Mouse (Mus musculus): ENCODE results near the gene Celsr1. TPM values are rescaled to one million over a fixed set of nuclear protein-coding genes. Genes with fewer than 3 reads are reported as not detected.

Celsr1 gene
- polyA plus RNA-seq, 1 experiment from 2014 or later, result 2.0 TPM

GRCm38 (mm10) chr15:85899396-85899795 lies 134.2 kb downstream of the Celsr1 start:
- Histone ChIP-seq H3K36me3 (ENCODE audit: control insufficient read depth, insufficient read depth, low read length) (peaks cover 20% of the 10 kb centered on the region), H3K9ac (ENCODE audit: low read length) (no peak overlapping the region), H3K27me3 (ENCODE audit: control insufficient read depth, insufficient read depth, low read length) (no peaks in the 10 kb centered on the region), H3K9me3 (ENCODE audit: control insufficient read depth, low read length) (no peaks in the 10 kb centered on the region), H3K27ac (replicated peaks) (no peak overlapping the region), H3K4me1 (replicated peaks; ENCODE audit: control insufficient read depth, insufficient read depth) (no peaks in the 10 kb centered on the region), H3K4me2 (replicated peaks; ENCODE audit: low read depth) (no peak overlapping the region), H3K4me3 (ENCODE audit: low read depth, low read length) (no peak overlapping the region)
- ATAC-seq (ENCODE audit: low FRiP score, low TSS enrichment), result no peak
- no peak for TF ChIP-seq CTCF (IDR thresholded peaks at IDR 0.05; ENCODE audit: low read depth)
- no peak for TF ChIP-seq EP300 (optimal IDR thresholded peaks at IDR 0.05)
- WGBS, result 65% methylated on average over 6 of the region's 6 CpGs
- DNase-seq (ENCODE audit: low spot score), result no peak

GRCm38 (mm10) chr15:85897113-85897512 lies 136.5 kb downstream of the Celsr1 start:
- WGBS, result 76% methylated on average over 10 of the region's 10 CpGs
- Histone ChIP-seq H3K4me2 (replicated peaks; ENCODE audit: low read depth) (no peak overlapping the region), H3K9ac (ENCODE audit: low read length) (0 out of 2 replicates have a peak overlapping the region, but pooled peaks have one; percentile 13), H3K9me3 (ENCODE audit: control insufficient read depth, low read length) (no peaks in the 10 kb centered on the region), H3K4me1 (replicated peaks; ENCODE audit: control insufficient read depth, insufficient read depth) (no peaks in the 10 kb centered on the region), H3K36me3 (ENCODE audit: control insufficient read depth, insufficient read depth, low read length) (peaks cover 34% of the 10 kb centered on the region), H3K4me3 (ENCODE audit: low read depth, low read length) (no peak overlapping the region), H3K27ac (replicated peaks) (no peak overlapping the region), H3K27me3 (ENCODE audit: control insufficient read depth, insufficient read depth, low read length) (no peaks in the 10 kb centered on the region)
- TF ChIP-seq EP300 (optimal IDR thresholded peaks at IDR 0.05) (no peak), CTCF (IDR thresholded peaks at IDR 0.05; ENCODE audit: low read depth) (no peak)
- ATAC-seq (ENCODE audit: low FRiP score, low TSS enrichment) (no peak), DNase-seq (ENCODE audit: low spot score) (no peak)

- Histone ChIP-seq H3K4me3 (ENCODE audit: low read depth, low read length) (no peak overlapping the region), H3K27ac (replicated peaks) (no peak overlapping the region), H3K9ac (ENCODE audit: low read length) (no peak overlapping the region), H3K4me2 (replicated peaks; ENCODE audit: low read depth) (no peak overlapping the region), H3K27me3 (ENCODE audit: control insufficient read depth, insufficient read depth, low read length) (no peaks in the 10 kb centered on the region), H3K4me1 (replicated peaks; ENCODE audit: control insufficient read depth, insufficient read depth) (no peaks in the 10 kb centered on the region), H3K9me3 (ENCODE audit: control insufficient read depth, low read length) (no peaks in the 10 kb centered on the region), H3K36me3 (ENCODE audit: control insufficient read depth, insufficient read depth, low read length) (peaks cover 36% of the 10 kb centered on the region)
- TF ChIP-seq CTCF (IDR thresholded peaks at IDR 0.05; ENCODE audit: low read depth) (peak; percentile 97), EP300 (optimal IDR thresholded peaks at IDR 0.05) (no peak)
- peak; percentile 89 for DNase-seq (ENCODE audit: low spot score)
- ATAC-seq (ENCODE audit: low FRiP score, low TSS enrichment), result peak; percentile 33
- WGBS, result 12% methylated on average over 8 of the region's 8 CpGs
These were observed 137.3 kb downstream of the Celsr1 start for GRCm38 (mm10) chr15:85896284-85896683.

GRCm38 (mm10) chr15:85893871-85894270 lies 139.7 kb downstream of the Celsr1 start:
- H3K9me3 ChIP-seq (ENCODE audit: control insufficient read depth, low read length), result no peaks in the 10 kb centered on the region
- ATAC-seq (ENCODE audit: low FRiP score, low TSS enrichment) (no peak), DNase-seq (ENCODE audit: low spot score) (no peak)
- 80% methylated on average over 7 of the region's 7 CpGs for WGBS
- H3K4me3 ChIP-seq (ENCODE audit: low read depth, low read length), result no peak overlapping the region
- H3K4me2 ChIP-seq (replicated peaks; ENCODE audit: low read depth), result no peak overlapping the region
- H3K9ac ChIP-seq (ENCODE audit: low read length), result no peak overlapping the region
- TF ChIP-seq CTCF (IDR thresholded peaks at IDR 0.05; ENCODE audit: low read depth), result no peak
- no peak for TF ChIP-seq EP300 (optimal IDR thresholded peaks at IDR 0.05)
- no peak overlapping the region for H3K27ac ChIP-seq (replicated peaks)
- H3K36me3 ChIP-seq (ENCODE audit: control insufficient read depth, insufficient read depth, low read length), result peaks cover 34% of the 10 kb centered on the region
- no peaks in the 10 kb centered on the region for H3K4me1 ChIP-seq (replicated peaks; ENCODE audit: control insufficient read depth, insufficient read depth)
- H3K27me3 ChIP-seq (ENCODE audit: control insufficient read depth, insufficient read depth, low read length), result no peaks in the 10 kb centered on the region

- ATAC-seq (ENCODE audit: low FRiP score, low TSS enrichment), result no peak
- H3K9me3 ChIP-seq (ENCODE audit: control insufficient read depth, low read length), result no peaks in the 10 kb centered on the region
- no peak for DNase-seq (ENCODE audit: low spot score)
- no peak overlapping the region for H3K4me3 ChIP-seq (ENCODE audit: low read depth, low read length)
- no peak overlapping the region for H3K27ac ChIP-seq (replicated peaks)
- H3K4me1 ChIP-seq (replicated peaks; ENCODE audit: control insufficient read depth, insufficient read depth), result no peaks in the 10 kb centered on the region
- WGBS, result 81% methylated on average over 13 of the region's 13 CpGs
- no peak overlapping the region for H3K9ac ChIP-seq (ENCODE audit: low read length)
- peaks cover 30% of the 10 kb centered on the region for H3K36me3 ChIP-seq (ENCODE audit: control insufficient read depth, insufficient read depth, low read length)
- TF ChIP-seq CTCF (IDR thresholded peaks at IDR 0.05; ENCODE audit: low read depth) (no peak), EP300 (optimal IDR thresholded peaks at IDR 0.05) (no peak)
- no peaks in the 10 kb centered on the region for H3K27me3 ChIP-seq (ENCODE audit: control insufficient read depth, insufficient read depth, low read length)
- H3K4me2 ChIP-seq (replicated peaks; ENCODE audit: low read depth), result no peak overlapping the region
These were observed 141.0 kb downstream of the Celsr1 start for GRCm38 (mm10) chr15:85892498-85893118.

GRCm38 (mm10) chr15:85891971-85892370 lies 141.6 kb downstream of the Celsr1 start:
- TF ChIP-seq CTCF (IDR thresholded peaks at IDR 0.05; ENCODE audit: low read depth) (no peak), EP300 (optimal IDR thresholded peaks at IDR 0.05) (no peak)

More at GRCm38 (mm10) chr15:85891971-85892370, 141.6 kb downstream of the Celsr1 start:
- Histone ChIP-seq H3K27me3 (ENCODE audit: control insufficient read depth, insufficient read depth, low read length) (no peaks in the 10 kb centered on the region), H3K4me1 (replicated peaks; ENCODE audit: control insufficient read depth, insufficient read depth) (no peaks in the 10 kb centered on the region), H3K27ac (replicated peaks) (no peak overlapping the region), H3K9ac (ENCODE audit: low read length) (no peak overlapping the region), H3K36me3 (ENCODE audit: control insufficient read depth, insufficient read depth, low read length) (peaks cover 30% of the 10 kb centered on the region), H3K4me2 (replicated peaks; ENCODE audit: low read depth) (no peak overlapping the region), H3K4me3 (ENCODE audit: low read depth, low read length) (no peak overlapping the region), H3K9me3 (ENCODE audit: control insufficient read depth, low read length) (no peaks in the 10 kb centered on the region)
- DNase-seq (ENCODE audit: low spot score), result no peak
- WGBS, result 71% methylated on average over 10 of the region's 10 CpGs
- ATAC-seq (ENCODE audit: low FRiP score, low TSS enrichment), result no peak

Measured in stomach, postnatal 0 days (tissue).